Mouse (Mus musculus) kidney, embryonic 16.5 days (tissue): ENCODE results near the gene Actr2. TPM values are rescaled to one million over a fixed set of nuclear protein-coding genes. Genes with fewer than 3 reads are reported as not detected.

ENCODE experiments used
- polyA plus RNA-seq: library from polyadenylated mRNA; unstranded; fragments of >200 nt; fragmentation: Nextera tagmentation; extraction: Ambion mirVana; gene quantifications from 2 replicates; pipeline ENCODE4 v1.2.1, GENCODE M21; 2015

The Actr2 gene
- polyA plus RNA-seq, 1 experiment from 2014 or later, result 109 TPM

Other genes with a start within 250 kb of the Actr2 start
- 8.3 and 9.0 TPM in 2 replicates for gene Spred2, start 188.5 kb downstream of the Actr2 start, polyA plus RNA-seq
- gene Rab1a, start 88.5 kb upstream of the Actr2 start, polyA plus RNA-seq, result 261 and 265 TPM in 2 replicates
- gene Cep68, start 136.5 kb upstream of the Actr2 start, polyA plus RNA-seq, result 35.1 and 40.5 TPM in 2 replicates
- 9.4 and 9.8 TPM in 2 replicates for gene Slc1a4, start 219.8 kb upstream of the Actr2 start, polyA plus RNA-seq